Mouse (Mus musculus) forebrain, embryonic 11.5 days (tissue): ENCODE measurements around the gene Yy1. TPM values are rescaled to one million over a fixed set of nuclear protein-coding genes. Genes with fewer than 3 reads are reported as not detected.

ENCODE experiments used
- ATAC-seq: fragments of 200-750 bp; cut with Nextera tagmentation; replicated peaks from 2 replicates; pipeline ENCODE4 v1.8.0; 2017; ENCODE audit warnings: moderate TSS enrichment; ENCODE audit not compliant: low FRiP score
- DNase-seq: peaks from one replicate; pipeline ENCODE4 v3.0.0-alpha.2; 2017; ENCODE audit warnings: low spot score
- H3K27ac ChIP-seq: fragments of 300-500 bp; sonication (generic); 2 replicates; pipeline ENCODE4 v1.5.1; 2014; ENCODE audit warnings: low read depth, low read length
- H3K27me3 ChIP-seq: fragments of 300-500 bp; sonication (generic); 2 replicates; pipeline ENCODE4 v1.6.1; 2014; ENCODE audit warnings: mild to moderate bottlenecking, low read length, mixed read lengths; ENCODE audit not compliant: control insufficient read depth, insufficient read depth
- H3K36me3 ChIP-seq: fragments of 300-500 bp; sonication (generic); 2 replicates; pipeline ENCODE4 v1.6.1; 2014; ENCODE audit warnings: mild to moderate bottlenecking, low read length, moderate library complexity, mixed read lengths; ENCODE audit not compliant: control insufficient read depth, insufficient read depth
- H3K4me1 ChIP-seq: fragments of 300-500 bp; sonication (generic); replicated peaks from 2 replicates; pipeline ENCODE4 v1.6.1; 2014; ENCODE audit warnings: low read length, mixed read lengths; ENCODE audit not compliant: control insufficient read depth, insufficient read depth
- H3K4me2 ChIP-seq: fragments of 300-500 bp; sonication (generic); 2 replicates; pipeline ENCODE4 v1.6.1; 2014; ENCODE audit warnings: low read depth, mild to moderate bottlenecking, low read length, moderate library complexity, mixed read lengths; ENCODE audit not compliant: severe bottlenecking
- H3K4me3 ChIP-seq: fragments of 300-500 bp; sonication (generic); 2 replicates; pipeline ENCODE4 v1.5.1; 2014; ENCODE audit warnings: low read depth, low read length
- H3K9ac ChIP-seq: fragments of 300-500 bp; sonication (generic); 2 replicates; pipeline ENCODE4 v1.6.1; 2014; ENCODE audit warnings: low read length
- H3K9me3 ChIP-seq: fragments of 300-500 bp; sonication (generic); 2 replicates; pipeline ENCODE4 v1.6.1; 2016; ENCODE audit warnings: low read length, mixed read lengths; ENCODE audit not compliant: control insufficient read depth
- WGBS: fragments of 180-500 bp; shearing (Covaris S2); extraction: QIAGEN DNeasy Blood & Tissue Kit; methylation state at CpG from one replicate; pipeline ENCODE4 v1.1.7; 2014; 5-methylcytosine and 5-hydroxymethylcytosine counted together
- polyA plus RNA-seq: library from polyadenylated mRNA; unstranded; fragments of >200 nt; fragmentation: Nextera tagmentation; extraction: Ambion mirVana; gene quantifications from 2 replicates; pipeline ENCODE4 v1.2.1, GENCODE M21; 2014

Gene Yy1
- polyA plus RNA-seq, 1 experiment from 2014 or later = 22.1 TPM

DNA sequence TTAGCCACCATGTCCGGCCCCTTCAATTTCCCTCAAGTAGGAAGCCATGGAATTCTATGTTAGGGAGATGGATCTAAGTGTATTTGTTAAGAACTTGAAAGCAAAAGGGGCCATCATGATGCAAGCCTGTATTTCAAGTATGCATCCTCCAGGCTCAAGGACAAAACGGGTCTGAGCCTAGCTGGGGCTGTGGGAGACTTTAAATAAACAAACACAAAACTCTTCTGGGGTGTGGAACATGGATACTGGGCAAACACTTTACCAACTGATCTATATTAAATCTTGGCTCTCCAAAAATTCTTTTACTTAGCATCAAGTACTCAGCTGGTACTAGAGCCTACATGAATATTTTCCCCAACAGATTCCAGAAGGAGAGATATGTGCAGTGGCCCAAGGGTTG lies 5.4 kb upstream of the Yy1 start:
- no peak for DNase-seq
- Histone ChIP-seq H3K4me1 (peaks cover 4% of the 10 kb centered on the region; the same call in 1 of the 2 replicates), H3K27me3 (no peaks in the 10 kb centered on the region), H3K9me3 (peaks cover 2% of the 10 kb centered on the region; the same call in 1 of the 2 replicates), H3K4me3 (no peak overlapping the region), H3K36me3 (no peaks in the 10 kb centered on the region; the same call in 1 of the 2 replicates), H3K4me2 (no peak overlapping the region), H3K27ac (no peak overlapping the region), H3K9ac (no peak overlapping the region)
- ATAC-seq = no peak
- 96% methylated on average over 2 of the region's 2 CpGs for WGBS

- Histone ChIP-seq H3K9me3 (no peaks in the 10 kb centered on the region), H3K4me3 (peak overlapping the region; percentile 100), H3K36me3 (no peaks in the 10 kb centered on the region), H3K9ac (peak overlapping the region; percentile 89), H3K27ac (peak overlapping the region; percentile 97), H3K4me1 (peaks cover 6% of the 10 kb centered on the region; the same call in 1 of the 2 replicates), H3K27me3 (no peaks in the 10 kb centered on the region), H3K4me2 (peak overlapping the region; percentile 49)
- DNase-seq = peak; percentile 89
- ATAC-seq = peak; percentile 53
- under 1% methylated on average over 47 of the region's 52 CpGs for WGBS
Measured at GRCm38 (mm10) chr12:108792152-108792545, 624 bp upstream of the Yy1 start.

DNA sequence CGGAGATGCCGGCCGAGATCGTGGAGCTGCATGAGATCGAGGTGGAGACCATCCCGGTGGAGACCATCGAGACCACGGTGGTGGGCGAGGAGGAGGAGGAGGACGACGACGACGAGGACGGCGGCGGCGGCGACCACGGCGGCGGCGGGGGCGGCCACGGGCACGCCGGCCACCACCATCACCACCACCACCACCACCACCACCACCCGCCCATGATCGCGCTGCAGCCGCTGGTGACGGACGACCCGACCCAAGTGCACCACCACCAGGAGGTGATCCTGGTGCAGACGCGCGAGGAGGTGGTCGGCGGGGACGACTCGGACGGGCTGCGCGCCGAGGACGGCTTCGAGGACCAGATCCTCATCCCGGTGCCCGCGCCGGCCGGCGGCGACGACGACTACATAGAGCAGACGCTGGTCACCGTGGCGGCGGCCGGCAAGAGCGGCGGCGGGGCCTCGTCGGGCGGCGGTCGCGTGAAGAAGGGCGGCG lies 724 bp downstream of the Yy1 start:
- H3K4me3 ChIP-seq = peak overlapping the region; percentile 100
- peak overlapping the region; percentile 89 for H3K9ac ChIP-seq
- 1% methylated on average over 46 of the region's 71 CpGs for WGBS
- no peaks in the 10 kb centered on the region for H3K27me3 ChIP-seq
- peak overlapping the region; percentile 53 for H3K4me2 ChIP-seq
- H3K4me1 ChIP-seq = peaks cover 6% of the 10 kb centered on the region; the same call in 1 of the 2 replicates
- H3K36me3 ChIP-seq = no peaks in the 10 kb centered on the region
- H3K9me3 ChIP-seq = no peaks in the 10 kb centered on the region
- DNase-seq (peak; percentile 77), ATAC-seq (peak; percentile 0; the same call in 1 of the 2 replicates)
- H3K27ac ChIP-seq = peak overlapping the region; percentile 97

- Histone ChIP-seq H3K27ac (peak overlapping the region; percentile 97), H3K27me3 (no peaks in the 10 kb centered on the region), H3K9me3 (no peaks in the 10 kb centered on the region), H3K36me3 (no peaks in the 10 kb centered on the region), H3K9ac (peak overlapping the region; percentile 89), H3K4me3 (peak overlapping the region; percentile 100), H3K4me1 (peaks cover 6% of the 10 kb centered on the region; the same call in 1 of the 2 replicates), H3K4me2 (peak overlapping the region; percentile 79)
- DNase-seq = peak; percentile 92
- under 1% methylated on average over 72 of the region's 94 CpGs for WGBS
- peak; percentile 59 for ATAC-seq
Measured at GRCm38 (mm10) chr12:108794078-108794711, 1.4 kb downstream of the Yy1 start.

GRCm38 (mm10) chr12:108794979-108795537 lies 2.3 kb downstream of the Yy1 start:
- H3K27ac ChIP-seq = no peak overlapping the region; the same call in 1 of the 2 replicates
- no peaks in the 10 kb centered on the region for H3K27me3 ChIP-seq
- peak overlapping the region; percentile 79 for H3K4me2 ChIP-seq
- DNase-seq = no peak
- H3K9ac ChIP-seq = peak overlapping the region; percentile 89
- H3K9me3 ChIP-seq = no peaks in the 10 kb centered on the region
- peaks cover 6% of the 10 kb centered on the region; the same call in 1 of the 2 replicates for H3K4me1 ChIP-seq
- H3K36me3 ChIP-seq = no peaks in the 10 kb centered on the region
- no peak for ATAC-seq
- peak overlapping the region; percentile 100 for H3K4me3 ChIP-seq
- WGBS = 26% methylated on average over 9 of the region's 9 CpGs

- 86% methylated on average over 2 of the region's 2 CpGs for WGBS
Measured at GRCm38 (mm10) chr12:108801613-108802012, 8.8 kb downstream of the Yy1 start.

DNA sequence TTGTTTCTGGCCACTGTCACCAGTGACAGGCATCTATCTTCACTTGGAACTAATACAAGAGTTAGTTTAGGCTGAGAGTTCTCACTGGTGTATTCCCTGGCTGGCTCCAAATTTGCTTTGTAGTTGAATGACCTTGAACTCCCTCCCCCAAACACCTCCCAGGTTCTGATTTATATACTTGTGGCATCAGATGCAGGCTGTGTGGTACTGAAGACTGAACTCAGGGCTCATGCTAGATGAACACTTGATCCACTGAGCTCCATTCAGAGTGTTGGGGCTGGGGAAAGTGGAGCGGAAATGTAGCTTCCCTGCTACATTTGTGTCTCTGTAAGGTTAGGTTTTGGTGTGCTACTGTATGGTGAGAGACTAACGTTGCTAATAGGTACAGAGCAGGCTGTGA lies 11.6 kb downstream of the Yy1 start:
- DNase-seq = no peak
- H3K9me3 ChIP-seq = no peaks in the 10 kb centered on the region
- no peak for ATAC-seq
- no peak overlapping the region for H3K9ac ChIP-seq
- WGBS = 98% methylated on average over 2 of the region's 2 CpGs
- no peaks in the 10 kb centered on the region; the same call in 1 of the 2 replicates for H3K36me3 ChIP-seq
- H3K4me2 ChIP-seq = no peak overlapping the region
- no peak overlapping the region for H3K4me3 ChIP-seq
- no peaks in the 10 kb centered on the region for H3K4me1 ChIP-seq
- no peaks in the 10 kb centered on the region for H3K27me3 ChIP-seq
- H3K27ac ChIP-seq = no peak overlapping the region

More at GRCm38 (mm10) chr12:108801613-108802012, 8.8 kb downstream of the Yy1 start:
- no peaks in the 10 kb centered on the region for H3K4me1 ChIP-seq
- ATAC-seq = no peak
- no peak overlapping the region for H3K4me3 ChIP-seq
- no peaks in the 10 kb centered on the region for H3K9me3 ChIP-seq
- no peak overlapping the region for H3K4me2 ChIP-seq
- H3K27ac ChIP-seq = no peak overlapping the region
- no peak for DNase-seq
- no peaks in the 10 kb centered on the region; the same call in 1 of the 2 replicates for H3K36me3 ChIP-seq
- no peaks in the 10 kb centered on the region for H3K27me3 ChIP-seq
- no peak overlapping the region for H3K9ac ChIP-seq

DNA sequence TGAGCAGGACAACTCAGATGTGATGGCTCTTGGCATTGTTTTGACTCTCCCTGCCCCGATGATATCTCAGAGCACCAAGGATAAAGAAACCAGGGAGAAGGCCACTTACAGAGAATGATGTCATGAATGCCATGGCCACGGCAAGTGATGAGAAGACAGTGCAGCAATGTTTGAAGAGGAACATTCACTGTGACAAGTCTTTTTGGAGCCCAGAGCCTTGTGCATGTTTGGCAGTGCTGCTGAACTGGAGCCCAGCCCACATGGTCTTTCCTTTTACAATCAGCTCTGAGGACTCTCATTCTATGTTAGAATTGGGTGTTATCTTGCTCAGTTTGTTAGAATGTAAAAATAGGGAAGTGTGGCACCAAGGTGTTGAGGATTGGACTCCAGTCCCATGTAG lies 15.7 kb downstream of the Yy1 start:
- WGBS = 93% methylated on average over 2 of the region's 2 CpGs
- H3K27ac ChIP-seq = no peak overlapping the region
- H3K4me3 ChIP-seq = no peak overlapping the region
- DNase-seq (no peak), ATAC-seq (no peak)
- H3K9ac ChIP-seq = no peak overlapping the region
- H3K4me2 ChIP-seq = no peak overlapping the region
- no peaks in the 10 kb centered on the region for H3K27me3 ChIP-seq
- no peaks in the 10 kb centered on the region for H3K4me1 ChIP-seq
- H3K9me3 ChIP-seq = no peaks in the 10 kb centered on the region
- no peaks in the 10 kb centered on the region; the same call in 1 of the 2 replicates for H3K36me3 ChIP-seq
